In the genomic region with DNA sequence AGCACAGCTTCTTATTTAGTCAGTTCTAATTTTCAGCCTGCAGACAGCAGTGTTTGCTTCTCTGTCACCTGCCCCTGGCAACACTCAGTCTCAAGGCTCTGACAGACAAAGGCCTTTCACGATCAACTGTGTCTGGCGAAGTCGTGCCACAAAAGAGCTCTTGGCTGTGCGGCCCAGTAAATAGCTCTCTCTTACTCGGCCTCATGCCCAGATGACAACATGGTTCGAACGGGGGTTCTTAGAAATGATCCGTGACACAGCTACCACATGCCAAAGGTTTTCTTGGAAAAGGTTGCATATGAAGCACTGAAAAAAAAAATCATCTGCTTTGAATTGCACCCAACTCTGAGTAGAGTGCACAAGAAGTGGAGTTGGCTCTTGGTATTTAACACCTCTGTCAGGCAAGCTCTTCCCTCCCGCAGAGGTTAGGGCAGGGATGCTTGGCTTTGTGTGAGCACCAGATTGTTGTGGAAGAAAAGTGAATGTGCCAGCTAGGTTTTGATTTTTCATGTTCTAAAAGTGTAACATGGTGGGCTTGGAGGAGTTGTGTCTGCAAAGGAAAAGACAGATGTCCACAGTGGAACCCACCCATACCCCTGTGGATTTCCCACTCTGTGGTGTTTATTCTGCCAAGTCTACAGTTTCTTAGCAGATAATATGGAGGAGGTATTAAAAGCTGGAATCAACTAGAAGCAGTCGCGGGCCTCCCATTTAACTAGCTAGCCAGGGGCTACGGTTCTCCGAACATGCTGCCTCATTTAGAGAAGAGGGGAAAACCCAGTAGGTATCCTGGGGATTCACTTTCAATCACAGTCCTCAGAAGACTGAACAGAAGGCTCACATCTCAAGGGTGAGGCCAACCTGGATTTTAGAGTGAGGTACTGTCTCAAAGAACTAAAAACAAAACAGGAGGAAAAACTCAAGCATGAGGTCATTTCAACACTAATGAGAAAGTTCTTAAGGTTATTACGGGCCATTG, we compare ENCODE assay signal across 17 mouse cellular contexts.
DNase-seq lines count a peak whose midpoint lies in the region; ATAC-seq and TF ChIP-seq lines count a peak whose summit lies in the region.
"Had no signal": no experiment of that assay in that cellular context is flagged by ENCODE, and none has a peak within 500 bp of the region (broad histone marks: within the 10 kb centered on the region; RNA-seq: fewer than 3 reads in every experiment).

No protein-coding gene starts in this region.

- no peak overlapping the region for H3K4me3 ChIP-seq in forebrain, embryonic 14.5 days (ENCODE audit: low read depth, low read length)
- H3K4me3 ChIP-seq in forebrain, embryonic 11.5 days (ENCODE audit: low read depth, low read length) = no peak overlapping the region
- H3K4me3 ChIP-seq in forebrain, postnatal 0 days (ENCODE audit: low read depth, low read length) = no peak overlapping the region
- H3K4me3 ChIP-seq in limb, embryonic 10.5 days = no peak overlapping the region
- H3K4me3 ChIP-seq: heart, adult 2 months; heart, embryonic 15.5 days; hindbrain, embryonic 10.5 days; intestine, embryonic 15.5 days; kidney, embryonic 15.5 days; limb, embryonic 13.5 days; neural tube, embryonic 12.5 days; stomach, embryonic 15.5 days had no signal

- no peak overlapping the region for H3K9ac ChIP-seq in forebrain, embryonic 14.5 days (ENCODE audit: low read length)
- no peak overlapping the region for H3K9ac ChIP-seq in forebrain, embryonic 11.5 days (ENCODE audit: low read length)
- no peak overlapping the region for H3K9ac ChIP-seq in forebrain, postnatal 0 days
- H3K9ac ChIP-seq: heart, embryonic 15.5 days; intestine, embryonic 15.5 days; kidney, embryonic 15.5 days; limb, embryonic 13.5 days; neural tube, embryonic 12.5 days; stomach, embryonic 15.5 days had no signal

- no peaks in the 10 kb centered on the region for H3K9me3 ChIP-seq in forebrain, embryonic 14.5 days (replicated peaks; ENCODE audit: control insufficient read depth, low read length)
- no peaks in the 10 kb centered on the region for H3K9me3 ChIP-seq in forebrain, embryonic 11.5 days (ENCODE audit: control insufficient read depth, low read length)
- H3K9me3 ChIP-seq in forebrain, postnatal 0 days (ENCODE audit: low read length) = no peaks in the 10 kb centered on the region
- H3K9me3 ChIP-seq in limb, embryonic 10.5 days (replicated peaks) = no peaks in the 10 kb centered on the region
- H3K9me3 ChIP-seq: heart, embryonic 15.5 days; intestine, embryonic 15.5 days; kidney, embryonic 15.5 days; stomach, embryonic 15.5 days had no signal

- peaks cover 7% of the 10 kb centered on the region; the same call in 1 of the 2 replicates for H3K4me1 ChIP-seq in forebrain, embryonic 14.5 days (ENCODE audit: control insufficient read depth, insufficient read depth, low read length)
- no peaks in the 10 kb centered on the region for H3K4me1 ChIP-seq in forebrain, embryonic 11.5 days (replicated peaks; ENCODE audit: control insufficient read depth, insufficient read depth, low read length)
- no peaks in the 10 kb centered on the region for H3K4me1 ChIP-seq in forebrain, postnatal 0 days (ENCODE audit: insufficient read depth)
- no peaks in the 10 kb centered on the region for H3K4me1 ChIP-seq in limb, embryonic 10.5 days
- H3K4me1 ChIP-seq: heart, embryonic 15.5 days; hindbrain, embryonic 10.5 days; intestine, embryonic 15.5 days; kidney, embryonic 15.5 days; limb, embryonic 13.5 days; neural tube, embryonic 12.5 days; stomach, embryonic 15.5 days had no signal

- H3K27me3 ChIP-seq in forebrain, embryonic 14.5 days (replicated peaks; ENCODE audit: control insufficient read depth, insufficient read depth, low read length) = no peaks in the 10 kb centered on the region
- no peaks in the 10 kb centered on the region for H3K27me3 ChIP-seq in forebrain, embryonic 11.5 days (ENCODE audit: control insufficient read depth, insufficient read depth, low read length)
- H3K27me3 ChIP-seq in forebrain, postnatal 0 days (ENCODE audit: insufficient read depth, low read length) = no peaks in the 10 kb centered on the region
- H3K27me3 ChIP-seq in limb, embryonic 10.5 days (ENCODE audit: low read depth, poor library complexity, severe bottlenecking) = no peaks in the 10 kb centered on the region
- H3K27me3 ChIP-seq: heart, embryonic 15.5 days; intestine, embryonic 15.5 days; kidney, embryonic 15.5 days; limb, embryonic 13.5 days; neural tube, embryonic 12.5 days; stomach, embryonic 15.5 days had no signal

- peak overlapping the region; percentile 29; the same call in 1 of the 2 replicates for H3K27ac ChIP-seq in forebrain, embryonic 14.5 days (ENCODE audit: low read depth, low read length)
- H3K27ac ChIP-seq in forebrain, embryonic 11.5 days (ENCODE audit: low read depth, low read length) = no peak overlapping the region
- H3K27ac ChIP-seq in forebrain, postnatal 0 days (ENCODE audit: low read depth, low read length) = no peak overlapping the region; the same call in 1 of the 2 replicates
- H3K27ac ChIP-seq in limb, embryonic 10.5 days = no peak overlapping the region
- H3K27ac ChIP-seq: heart, adult 2 months; heart, embryonic 15.5 days; hindbrain, embryonic 10.5 days; intestine, embryonic 15.5 days; kidney, embryonic 15.5 days; limb, embryonic 13.5 days; neural tube, embryonic 12.5 days; stomach, embryonic 15.5 days had no signal

- DNase-seq in forebrain, embryonic 14.5 days (ENCODE audit: low spot score) = peak; percentile 88
- no peak for DNase-seq in forebrain, embryonic 11.5 days (ENCODE audit: low spot score)
- DNase-seq in left cerebral cortex, postnatal 4 days = peak; percentile 47
- DNase-seq in left cerebral cortex, adult 11 months (ENCODE audit: low spot score) = no peak
- DNase-seq in adrenal gland, postnatal 25 days = peak; percentile 16
- DNase-seq in forebrain, postnatal 0 days = peak; percentile 77
- DNase-seq in limb, embryonic 10.5 days (ENCODE audit: low spot score) = no peak
- DNase-seq: cerebellum, adult 2 months; lung, postnatal 10 days had no signal

- H3K36me3 ChIP-seq in forebrain, embryonic 14.5 days (ENCODE audit: control insufficient read depth, insufficient read depth, low read length) = no peaks in the 10 kb centered on the region
- no peaks in the 10 kb centered on the region for H3K36me3 ChIP-seq in forebrain, embryonic 11.5 days (ENCODE audit: control insufficient read depth, insufficient read depth, low read length)
- H3K36me3 ChIP-seq in forebrain, postnatal 0 days (ENCODE audit: insufficient read depth) = no peaks in the 10 kb centered on the region
- no peaks in the 10 kb centered on the region for H3K36me3 ChIP-seq in limb, embryonic 10.5 days
- H3K36me3 ChIP-seq: heart, embryonic 15.5 days; hindbrain, embryonic 10.5 days; intestine, embryonic 15.5 days; kidney, embryonic 15.5 days; limb, embryonic 13.5 days; neural tube, embryonic 12.5 days; stomach, embryonic 15.5 days had no signal

- no peak overlapping the region for H3K4me2 ChIP-seq in forebrain, embryonic 14.5 days (ENCODE audit: low read length)
- H3K4me2 ChIP-seq in forebrain, embryonic 11.5 days (ENCODE audit: low read depth, low read length, severe bottlenecking) = no peak overlapping the region
- H3K4me2 ChIP-seq in forebrain, postnatal 0 days (ENCODE audit: low read depth) = no peak overlapping the region
- H3K4me2 ChIP-seq: heart, embryonic 15.5 days; intestine, embryonic 15.5 days; kidney, embryonic 15.5 days; limb, embryonic 13.5 days; neural tube, embryonic 12.5 days; stomach, embryonic 15.5 days had no signal

- peak; percentile 85 for ATAC-seq in forebrain, embryonic 14.5 days
- ATAC-seq in forebrain, embryonic 11.5 days (replicated peaks; ENCODE audit: low FRiP score) = no peak
- ATAC-seq in forebrain, postnatal 0 days = peak; percentile 89
- ATAC-seq: intestine, embryonic 15.5 days had no signal

- intact Hi-C loops in left cerebral cortex, postnatal 4 days (cut with DNase I) = no loop called here

- TF ChIP-seq CTCF in forebrain, postnatal 0 days (IDR thresholded peaks at IDR 0.05; ENCODE audit: low read depth) = no peak

- WGBS in forebrain, embryonic 14.5 days = 50% methylated on average over 14 of the region's 14 CpGs
- WGBS in forebrain, embryonic 11.5 days = 86% methylated on average over 14 of the region's 14 CpGs
- WGBS in forebrain, postnatal 0 days = 34% methylated on average over 14 of the region's 14 CpGs
- 91% methylated on average over 14 of the region's 14 CpGs for WGBS in limb, embryonic 10.5 days

Comparison
In these comparisons a context has a peak if more than half of its experiments do, and no peak if none do; other contexts are left out.
1. DNase-seq: peak in forebrain, embryonic 14.5 days (single experiment), left cerebral cortex, postnatal 4 days (single experiment), adrenal gland, postnatal 25 days (single experiment) and forebrain, postnatal 0 days (single experiment); none in forebrain, embryonic 11.5 days (single experiment), left cerebral cortex, adult 11 months (single experiment) and limb, embryonic 10.5 days (single experiment).